Mouse (Mus musculus): ENCODE data around the gene Prss23. TPM values are rescaled to one million over a fixed set of nuclear protein-coding genes. Genes with fewer than 3 reads are reported as not detected.

The Prss23 gene
- polyA plus RNA-seq, 1 experiment from 2014 or later, result 105 TPM

- no peaks in the 10 kb centered on the region for H3K27me3 ChIP-seq (ENCODE audit: insufficient read depth, low read length)
Measured at GRCm38 (mm10) chr7:89556652-89557051, 29.7 kb upstream of the Prss23 start.

GRCm38 (mm10) chr7:89555170-89555569 is 28.2 kb upstream of the Prss23 start:
- no peak overlapping the region for H3K4me3 ChIP-seq (ENCODE audit: low read length)
- no peak overlapping the region for H3K4me2 ChIP-seq (replicated peaks; ENCODE audit: low read depth, low read length)
- no peak overlapping the region for H3K27ac ChIP-seq (ENCODE audit: low read length)
- 56% methylated on average over 4 of the region's 4 CpGs for WGBS
- no peaks in the 10 kb centered on the region for H3K27me3 ChIP-seq (ENCODE audit: insufficient read depth, low read length)
- H3K9me3 ChIP-seq (ENCODE audit: low read length), result no peaks in the 10 kb centered on the region
- no peak for ATAC-seq (ENCODE audit: low FRiP score, low TSS enrichment)
- H3K4me1 ChIP-seq (ENCODE audit: insufficient read depth, low read length), result peaks cover 10% of the 10 kb centered on the region
- H3K36me3 ChIP-seq (ENCODE audit: insufficient read depth, low read length), result no peaks in the 10 kb centered on the region
- H3K9ac ChIP-seq (replicated peaks; ENCODE audit: low read length), result no peak overlapping the region

More at GRCm38 (mm10) chr7:89556652-89557051, 29.7 kb upstream of the Prss23 start:
- Histone ChIP-seq H3K4me1 (ENCODE audit: insufficient read depth, low read length) (peaks cover 10% of the 10 kb centered on the region), H3K9me3 (ENCODE audit: low read length) (no peaks in the 10 kb centered on the region), H3K36me3 (ENCODE audit: insufficient read depth, low read length) (no peaks in the 10 kb centered on the region), H3K4me3 (ENCODE audit: low read length) (no peak overlapping the region), H3K9ac (replicated peaks; ENCODE audit: low read length) (no peak overlapping the region), H3K4me2 (replicated peaks; ENCODE audit: low read depth, low read length) (no peak overlapping the region), H3K27ac (ENCODE audit: low read length) (no peak overlapping the region)
- ATAC-seq (ENCODE audit: low FRiP score, low TSS enrichment), result no peak
- WGBS, result 67% methylated on average over 4 of the region's 4 CpGs

DNA sequence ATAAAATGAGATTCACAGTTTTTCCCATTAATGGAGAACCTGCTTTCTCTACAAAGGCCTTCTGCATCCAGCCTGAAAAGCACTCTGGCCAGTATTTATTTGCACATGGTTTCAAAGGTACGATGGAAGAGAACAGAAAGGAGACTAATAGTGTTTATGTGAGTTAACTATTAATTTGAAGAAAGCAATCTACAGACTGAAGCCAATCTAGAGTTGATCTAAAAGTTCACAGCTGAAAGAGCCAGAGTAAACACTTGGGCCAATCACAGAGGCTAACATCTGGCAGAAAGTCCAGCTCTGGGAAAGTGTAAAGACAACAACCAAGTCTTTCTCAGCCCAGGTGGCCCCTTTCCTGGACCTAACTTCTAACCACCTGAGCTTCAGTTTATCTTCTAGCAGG is 27.1 kb upstream of the Prss23 start:
- H3K4me1 ChIP-seq (ENCODE audit: insufficient read depth, low read length), result peaks cover 10% of the 10 kb centered on the region
- H3K4me2 ChIP-seq (replicated peaks; ENCODE audit: low read depth, low read length), result no peak overlapping the region
- no peaks in the 10 kb centered on the region for H3K36me3 ChIP-seq (ENCODE audit: insufficient read depth, low read length)
- no peaks in the 10 kb centered on the region for H3K9me3 ChIP-seq (ENCODE audit: low read length)
- no peaks in the 10 kb centered on the region for H3K27me3 ChIP-seq (ENCODE audit: insufficient read depth, low read length)
- WGBS, result 30% methylated on average over 1 of the region's 1 CpGs
- H3K4me3 ChIP-seq (ENCODE audit: low read length), result no peak overlapping the region
- ATAC-seq (ENCODE audit: low FRiP score, low TSS enrichment), result peak; percentile 89
- H3K27ac ChIP-seq (ENCODE audit: low read length), result peak overlapping the region; percentile 68
- H3K9ac ChIP-seq (replicated peaks; ENCODE audit: low read length), result no peak overlapping the region

- ATAC-seq (ENCODE audit: low FRiP score, low TSS enrichment), result no peak
- Histone ChIP-seq H3K4me3 (ENCODE audit: low read length) (no peak overlapping the region), H3K4me2 (replicated peaks; ENCODE audit: low read depth, low read length) (no peak overlapping the region), H3K27ac (ENCODE audit: low read length) (no peak overlapping the region), H3K4me1 (ENCODE audit: insufficient read depth, low read length) (no peaks in the 10 kb centered on the region), H3K27me3 (ENCODE audit: insufficient read depth, low read length) (no peaks in the 10 kb centered on the region), H3K9ac (replicated peaks; ENCODE audit: low read length) (no peak overlapping the region), H3K36me3 (ENCODE audit: insufficient read depth, low read length) (no peaks in the 10 kb centered on the region), H3K9me3 (ENCODE audit: low read length) (no peaks in the 10 kb centered on the region)
- WGBS, result 94% methylated on average over 2 of the region's 2 CpGs
Measured at GRCm38 (mm10) chr7:89540976-89541375, 14.0 kb upstream of the Prss23 start.

GRCm38 (mm10) chr7:89539391-89539790 is 12.4 kb upstream of the Prss23 start:
- no peak overlapping the region for H3K4me2 ChIP-seq (replicated peaks; ENCODE audit: low read depth, low read length)
- H3K9me3 ChIP-seq (ENCODE audit: low read length), result no peaks in the 10 kb centered on the region
- H3K27ac ChIP-seq (ENCODE audit: low read length), result no peak overlapping the region
- 35% methylated on average over 6 of the region's 6 CpGs for WGBS
- H3K4me3 ChIP-seq (ENCODE audit: low read length), result no peak overlapping the region
- no peak for ATAC-seq (ENCODE audit: low FRiP score, low TSS enrichment)
- no peaks in the 10 kb centered on the region for H3K27me3 ChIP-seq (ENCODE audit: insufficient read depth, low read length)
- H3K4me1 ChIP-seq (ENCODE audit: insufficient read depth, low read length), result no peaks in the 10 kb centered on the region
- H3K36me3 ChIP-seq (ENCODE audit: insufficient read depth, low read length), result no peaks in the 10 kb centered on the region
- no peak overlapping the region for H3K9ac ChIP-seq (replicated peaks; ENCODE audit: low read length)

DNA sequence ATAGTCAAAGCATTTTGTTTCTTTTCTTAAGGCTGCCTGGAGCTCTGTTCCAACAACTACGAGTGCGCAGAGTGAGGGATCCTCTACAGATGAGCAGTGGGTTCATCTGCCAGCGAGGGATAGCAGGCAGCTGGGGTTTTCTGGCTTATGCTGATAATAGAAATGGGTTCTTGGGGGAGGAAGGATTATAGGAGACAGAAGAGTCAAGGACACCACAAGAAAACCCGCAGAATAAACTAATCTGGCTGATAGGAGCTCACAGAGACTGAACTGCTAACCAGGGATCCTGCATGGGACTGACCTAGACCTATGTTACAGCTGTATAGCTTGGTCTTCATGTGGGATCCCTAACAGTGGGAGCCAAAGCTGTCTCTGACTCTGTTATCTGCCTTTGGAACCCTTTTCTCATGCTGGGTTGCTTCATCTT is 456 bp upstream of the Prss23 start:
- H3K36me3 ChIP-seq (ENCODE audit: insufficient read depth, low read length), result no peaks in the 10 kb centered on the region
- no peak overlapping the region for H3K27ac ChIP-seq (ENCODE audit: low read length)
- H3K4me1 ChIP-seq (ENCODE audit: insufficient read depth, low read length), result no peaks in the 10 kb centered on the region
- no peak overlapping the region for H3K4me2 ChIP-seq (replicated peaks; ENCODE audit: low read depth, low read length)
- no peak for ATAC-seq (ENCODE audit: low FRiP score, low TSS enrichment)
- no peaks in the 10 kb centered on the region for H3K27me3 ChIP-seq (ENCODE audit: insufficient read depth, low read length)
- H3K4me3 ChIP-seq (ENCODE audit: low read length), result no peak overlapping the region
- 92% methylated on average over 4 of the region's 4 CpGs for WGBS
- no peak overlapping the region for H3K9ac ChIP-seq (replicated peaks; ENCODE audit: low read length)
- H3K9me3 ChIP-seq (ENCODE audit: low read length), result no peaks in the 10 kb centered on the region

DNA sequence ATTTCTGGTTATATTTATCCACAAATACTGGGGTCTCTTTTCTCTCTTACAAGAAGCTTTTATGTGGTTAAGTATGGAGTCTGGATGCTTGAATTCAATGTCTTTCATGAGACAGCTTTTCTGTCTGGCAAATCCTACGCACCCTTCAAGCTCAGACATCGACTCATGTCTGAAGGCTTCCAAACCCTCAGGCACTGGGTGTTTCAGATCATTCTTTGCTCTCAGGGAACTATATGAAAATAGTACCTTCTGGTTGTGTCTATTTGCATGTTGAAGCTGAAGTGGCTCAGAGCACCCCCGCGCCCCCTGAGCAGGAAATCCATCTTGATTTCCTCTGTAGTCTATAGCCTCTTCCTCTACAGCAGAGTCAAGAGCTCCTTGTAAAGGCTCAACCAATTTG is 3.2 kb downstream of the Prss23 start:
- Histone ChIP-seq H3K4me2 (replicated peaks; ENCODE audit: low read depth, low read length) (no peak overlapping the region), H3K9me3 (ENCODE audit: low read length) (peaks cover 6% of the 10 kb centered on the region; the same call in 1 of the 2 replicates), H3K9ac (replicated peaks; ENCODE audit: low read length) (no peak overlapping the region), H3K4me1 (ENCODE audit: insufficient read depth, low read length) (no peaks in the 10 kb centered on the region), H3K4me3 (ENCODE audit: low read length) (no peak overlapping the region), H3K27me3 (ENCODE audit: insufficient read depth, low read length) (no peaks in the 10 kb centered on the region), H3K27ac (ENCODE audit: low read length) (no peak overlapping the region), H3K36me3 (ENCODE audit: insufficient read depth, low read length) (no peaks in the 10 kb centered on the region)
- no peak for ATAC-seq (ENCODE audit: low FRiP score, low TSS enrichment)
- 93% methylated on average over 4 of the region's 4 CpGs for WGBS

DNA sequence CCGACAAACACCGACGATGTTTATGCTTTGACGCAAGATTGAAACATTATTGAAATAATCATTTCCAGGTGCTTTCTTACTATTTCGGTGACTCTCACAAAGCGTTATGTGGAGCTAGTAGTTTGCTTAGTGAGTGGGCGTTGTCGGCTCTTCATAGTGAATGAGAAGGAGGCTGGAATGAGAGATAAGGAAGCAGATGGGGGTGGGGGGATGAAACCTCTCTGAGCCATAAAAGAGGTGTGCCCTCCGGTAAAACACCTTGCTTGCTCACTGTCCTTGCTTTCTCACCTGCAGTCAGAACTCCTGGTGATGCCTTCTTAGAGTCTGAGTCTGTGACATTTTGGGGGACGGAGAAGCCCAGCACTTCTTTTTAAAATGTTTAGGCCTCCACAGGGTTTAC is 4.8 kb downstream of the Prss23 start:
- ATAC-seq (ENCODE audit: low FRiP score, low TSS enrichment), result no peak
- WGBS, result 72% methylated on average over 10 of the region's 10 CpGs
- Histone ChIP-seq H3K4me3 (ENCODE audit: low read length) (no peak overlapping the region), H3K4me2 (replicated peaks; ENCODE audit: low read depth, low read length) (no peak overlapping the region), H3K27ac (ENCODE audit: low read length) (no peak overlapping the region), H3K9ac (replicated peaks; ENCODE audit: low read length) (no peak overlapping the region), H3K27me3 (ENCODE audit: insufficient read depth, low read length) (no peaks in the 10 kb centered on the region), H3K4me1 (ENCODE audit: insufficient read depth, low read length) (no peaks in the 10 kb centered on the region; the same call in 1 of the 2 replicates), H3K9me3 (ENCODE audit: low read length) (peaks cover 6% of the 10 kb centered on the region; the same call in 1 of the 2 replicates), H3K36me3 (ENCODE audit: insufficient read depth, low read length) (no peaks in the 10 kb centered on the region)

DNA sequence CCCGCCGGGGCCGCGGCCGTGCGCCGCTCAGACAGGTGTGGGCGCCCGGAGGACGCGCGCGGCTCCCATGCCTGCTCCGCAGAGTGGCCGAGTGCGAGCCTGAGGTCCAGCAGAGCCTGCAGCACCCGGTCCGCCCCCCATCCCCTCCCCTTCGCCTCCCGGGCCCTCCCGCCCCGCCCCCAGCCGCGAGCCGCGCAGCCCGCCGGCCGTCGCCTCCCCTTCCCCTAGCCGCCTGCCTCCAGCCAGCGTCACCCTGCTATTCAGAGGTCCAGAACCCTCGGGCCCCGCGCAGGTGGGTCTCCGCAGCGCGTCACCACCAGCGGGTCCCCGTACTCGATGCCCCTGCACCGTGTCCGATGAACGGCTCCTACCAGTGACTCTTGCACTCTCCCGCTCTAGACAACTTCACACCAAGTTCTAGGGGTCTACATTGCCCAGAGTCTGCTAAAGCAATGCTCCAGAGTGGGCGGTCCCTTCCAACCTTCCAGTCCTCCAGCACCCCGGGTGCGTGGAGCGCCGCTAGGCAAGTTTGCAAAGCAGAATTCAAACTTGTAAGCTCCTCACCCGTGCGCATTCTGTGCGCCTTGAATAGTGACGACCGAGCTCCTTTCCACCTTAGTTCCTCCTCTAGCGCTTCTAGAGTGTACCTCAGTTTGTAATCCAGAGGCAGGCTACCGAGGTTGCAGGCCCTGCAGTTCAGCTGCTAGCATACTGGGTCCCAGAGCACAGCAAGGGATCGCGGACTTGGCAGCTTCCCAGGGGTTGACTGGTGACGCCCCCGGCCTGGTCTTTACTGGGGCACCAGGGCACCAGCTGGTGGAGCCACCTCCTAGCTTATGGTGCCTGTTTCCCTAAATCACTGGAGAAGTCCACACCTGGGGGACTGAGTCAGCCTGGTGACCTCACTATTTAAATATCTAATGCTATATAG is 9.3 kb downstream of the Prss23 start:
- Histone ChIP-seq H3K27me3 (ENCODE audit: insufficient read depth, low read length) (no peaks in the 10 kb centered on the region), H3K27ac (ENCODE audit: low read length) (peak overlapping the region; percentile 86), H3K36me3 (ENCODE audit: insufficient read depth, low read length) (no peaks in the 10 kb centered on the region), H3K4me1 (ENCODE audit: insufficient read depth, low read length) (peaks cover 19% of the 10 kb centered on the region), H3K4me2 (replicated peaks; ENCODE audit: low read depth, low read length) (peak overlapping the region; percentile 78), H3K9ac (replicated peaks; ENCODE audit: low read length) (peak overlapping the region; percentile 83), H3K9me3 (ENCODE audit: low read length) (peaks cover 6% of the 10 kb centered on the region; the same call in 1 of the 2 replicates), H3K4me3 (ENCODE audit: low read length) (peak overlapping the region; percentile 70)
- under 1% methylated on average over 47 of the region's 61 CpGs for WGBS
- ATAC-seq (ENCODE audit: low FRiP score, low TSS enrichment), result peak; percentile 91

Measured in kidney, embryonic 16.5 days (tissue).